Mouse (Mus musculus) ES-E14 (cell line): ENCODE measurements at regions not wholly inside any gene's neighbourhood (a gene's known extent, or its start where the extent isn't known, plus 50 kb on each side); places are given as distances from the start of the nearest gene placed in this dataset.

ENCODE experiments used
- DNase-seq: peaks from one replicate; pipeline ENCODE4 v3.0.0-alpha.2; 2013; ENCODE audit warnings: low read depth, low spot score
- H3K27ac ChIP-seq: 2 replicates; pipeline ENCODE4 v1.5.1; 2012; ENCODE audit warnings: low read depth, mild to moderate bottlenecking, low read length, moderate library complexity, mixed read lengths; ENCODE audit not compliant: poor library complexity, insufficient read depth, severe bottlenecking
- H3K36me3 ChIP-seq: 2 replicates; pipeline ENCODE4 v1.6.1; 2012; ENCODE audit warnings: mild to moderate bottlenecking, low read length, moderate library complexity, mixed read lengths; ENCODE audit not compliant: control insufficient read depth, poor library complexity, insufficient read depth, severe bottlenecking
- H3K4me1 ChIP-seq, 2 experiments: fragments of 150-350 bp in 1 of 2; sonication (generic) in 1 of 2; 2 replicates each; pipeline ENCODE4 v1.6.1; 2012; ENCODE audit warnings: low read length in 2 of 2, mild to moderate bottlenecking in 1 of 2, mixed read lengths in 1 of 2; ENCODE audit not compliant: control insufficient read depth in 2 of 2, insufficient read depth in 2 of 2, poor library complexity in 1 of 2
- H3K4me3 ChIP-seq, 2 experiments: fragments of 150-350 bp in 1 of 2; sonication (generic) in 1 of 2; 2 replicates each; pipeline ENCODE4 v1.5.1; 2012; ENCODE audit warnings: low read length in 2 of 2, low read depth in 1 of 2, mild to moderate bottlenecking in 1 of 2, mixed read lengths in 1 of 2; ENCODE audit not compliant: insufficient read depth in 1 of 2, poor library complexity in 1 of 2, severe bottlenecking in 1 of 2
- H3K9ac ChIP-seq: 2 replicates; pipeline ENCODE4 v1.6.1; 2012; ENCODE audit warnings: low read depth, mild to moderate bottlenecking, low read length, mixed read lengths; ENCODE audit not compliant: poor library complexity, insufficient read depth, severe bottlenecking
- H3K9me3 ChIP-seq: fragments of 150-350 bp; sonication (generic); 2 replicates; pipeline ENCODE4 v1.6.1; 2012; ENCODE audit warnings: low read depth, mild to moderate bottlenecking, low read length; ENCODE audit not compliant: control insufficient read depth, insufficient read depth
- CHD2 ChIP-seq: IDR thresholded peaks from 2 replicates; pipeline ENCODE4 v1.6.1; 2014; ENCODE audit warnings: mild to moderate bottlenecking, low read depth, low read length, inconsistent platforms
- HCFC1 ChIP-seq: IDR thresholded peaks from 2 replicates; pipeline ENCODE4 v1.6.1; 2012; ENCODE audit warnings: low read length, inconsistent platforms, borderline replicate concordance; ENCODE audit not compliant: insufficient read depth
- MAFK ChIP-seq: IDR thresholded peaks from 2 replicates; pipeline ENCODE4 v1.6.1; 2014; ENCODE audit warnings: mild to moderate bottlenecking, low read depth, low read length, inconsistent platforms; ENCODE audit not compliant: insufficient read depth
- ZC3H11A ChIP-seq: IDR thresholded peaks from 2 replicates; pipeline ENCODE4 v1.6.1; 2012; ENCODE audit warnings: low read depth, mild to moderate bottlenecking, inconsistent platforms, low read length, borderline replicate concordance
- ZNF384 ChIP-seq: IDR thresholded peaks from 2 replicates; pipeline ENCODE4 v1.6.1; 2012; ENCODE audit warnings: low read depth, low read length, inconsistent platforms
- in situ Hi-C, 2 experiments: fragments of 600-800 bp; cut with MboI; formaldehyde crosslinking; loops; one replicate each; pipeline ENCODE4 v1.15.1; 2025; ENCODE audit warnings: low sequenced_read_pairs in 2 of 2, inconsistent platforms in 1 of 2; ENCODE audit not compliant: unreplicated experiment in 2 of 2

- Histone ChIP-seq H3K36me3 (no peaks in the 10 kb centered on the region), H3K9me3 (no peaks in the 10 kb centered on the region), H3K9ac (no peak overlapping the region), H3K27ac (no peak overlapping the region; the same call in 1 of the 2 replicates), H3K4me3 (no peak overlapping the region), H3K4me1 (peaks cover 0 to 11% of the 10 kb centered on the region in 2 experiments; a peak in 2 of 4 replicates)
- TF ChIP-seq MAFK (no peak), CHD2 (no peak)
- no peak for DNase-seq
- in situ Hi-C loops = no loop called here
These were observed 273.1 kb downstream of the Gm11011 start for GRCm38 (mm10) chr2:169314396-169314930.

DNA sequence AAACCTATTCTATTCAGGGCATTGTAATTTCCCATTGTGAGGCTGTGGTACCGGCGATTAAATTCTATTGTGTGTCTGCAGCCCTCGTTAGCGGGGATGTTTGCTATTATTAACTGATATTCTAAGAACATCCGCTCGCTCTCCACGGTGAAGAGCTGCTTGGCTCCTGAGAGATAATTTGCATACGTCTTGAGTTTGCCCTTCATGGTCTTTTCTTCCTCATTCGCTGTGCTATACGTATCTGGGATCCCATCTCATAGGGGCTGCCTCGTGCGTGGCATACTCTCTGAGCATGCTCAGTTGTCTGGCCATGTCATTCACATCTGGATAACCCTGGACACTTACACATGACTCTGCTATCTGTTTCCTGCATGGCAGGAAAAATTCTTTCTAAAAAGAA, 275.7 kb downstream of the Gm11011 start:
- in situ Hi-C loops = no loop called here
- no peak overlapping the region for H3K27ac ChIP-seq
- peaks cover 0 to 11% of the 10 kb centered on the region in 2 experiments; a peak in 2 of 4 replicates for H3K4me1 ChIP-seq
- DNase-seq = no peak
- H3K9ac ChIP-seq = no peak overlapping the region
- no peaks in the 10 kb centered on the region for H3K36me3 ChIP-seq
- no peaks in the 10 kb centered on the region for H3K9me3 ChIP-seq
- H3K4me3 ChIP-seq = no peak overlapping the region
- TF ChIP-seq ZNF384 = no peak
- TF ChIP-seq MAFK = no peak

GRCm38 (mm10) chr2:169311356-169311755, 276.2 kb downstream of the Gm11011 start:
- no peak for DNase-seq

GRCm38 (mm10) chr2:169304360-169304759, 283.2 kb downstream of the Gm11011 start:
- no peak for TF ChIP-seq MAFK
- no peak for TF ChIP-seq HCFC1
- TF ChIP-seq CHD2 = no peak
- TF ChIP-seq ZC3H11A = no peak
- TF ChIP-seq ZNF384 = no peak
- Histone ChIP-seq H3K4me1 (no peaks in the 10 kb centered on the region), H3K27ac (no peak overlapping the region), H3K9me3 (no peaks in the 10 kb centered on the region), H3K9ac (no peak overlapping the region), H3K4me3 (peak overlapping the region in 1 of 2 experiments; percentile 38; a peak in 2 of 4 replicates), H3K36me3 (no peaks in the 10 kb centered on the region)
- no peak for DNase-seq
- in situ Hi-C loops = no loop called here

More at GRCm38 (mm10) chr2:169311356-169311755, 276.2 kb downstream of the Gm11011 start:
- Histone ChIP-seq H3K9ac (no peak overlapping the region), H3K4me1 (peaks cover 0 to 11% of the 10 kb centered on the region in 2 experiments; a peak in 2 of 4 replicates), H3K9me3 (no peaks in the 10 kb centered on the region), H3K36me3 (no peaks in the 10 kb centered on the region), H3K27ac (no peak overlapping the region; the same call in 1 of the 2 replicates), H3K4me3 (no peak overlapping the region)
- in situ Hi-C loops = no loop called here
- TF ChIP-seq ZC3H11A (no peak), ZNF384 (no peak), HCFC1 (no peak), CHD2 (no peak), MAFK (no peak)

DNA sequence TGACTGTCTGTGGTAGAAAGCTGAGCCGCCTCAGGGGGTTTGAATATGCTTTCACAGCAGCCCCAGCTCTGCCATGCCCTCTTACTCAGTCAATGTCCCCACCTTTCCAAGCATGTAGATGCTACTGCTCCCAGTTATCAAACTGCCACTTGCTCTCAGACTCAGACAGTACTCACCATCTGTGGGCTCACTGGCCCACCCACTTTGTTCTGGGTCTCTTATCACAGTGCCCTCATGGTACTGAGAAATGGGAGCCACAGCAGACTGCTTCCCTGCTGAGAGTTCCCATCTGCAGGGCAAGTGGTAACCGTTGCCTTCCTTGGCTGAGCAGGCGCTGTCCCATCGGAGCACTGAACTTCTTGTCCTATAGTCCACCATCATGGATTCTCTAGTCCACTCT, 286.6 kb downstream of the Gm11011 start:
- no peak for TF ChIP-seq HCFC1
- no peak for TF ChIP-seq MAFK
- no peak for TF ChIP-seq ZNF384
- TF ChIP-seq CHD2 = no peak
- TF ChIP-seq ZC3H11A = no peak
- in situ Hi-C loops = no loop called here
- H3K27ac ChIP-seq = no peak overlapping the region
- H3K9ac ChIP-seq = no peak overlapping the region
- DNase-seq = no peak
- no peaks in the 10 kb centered on the region for H3K36me3 ChIP-seq
- no peak overlapping the region for H3K4me3 ChIP-seq
- H3K4me1 ChIP-seq = peaks cover 0 to 5% of the 10 kb centered on the region in 2 experiments; a peak in 1 of 4 replicates
- H3K9me3 ChIP-seq = no peaks in the 10 kb centered on the region
